Mouse (Mus musculus) telencephalon, adult 2 months (tissue): ENCODE measurements around the gene Cd300lg.

Experiments used
- DNase-seq: peaks from one replicate; pipeline ENCODE4 v3.0.0-alpha.2; 2011; ENCODE audit warnings: low read depth, low spot score

Gene Cd300lg

GRCm38 (mm10) chr11:102041350-102041949 is at the start of gene Cd300lg:
TSS of gene Cd300lg (plus strand) at chr11:102041509.
- DNase-seq, result no peak

GRCm38 (mm10) chr11:101991813-101992212 is 49.5 kb upstream of the Cd300lg start:
- no peak for DNase-seq

- DNase-seq, result peak; percentile 70
Measured at GRCm38 (mm10) chr11:101992411-101992810, 48.9 kb upstream of the Cd300lg start.

- DNase-seq, result no peak
Measured at GRCm38 (mm10) chr11:101994100-101994499, 47.2 kb upstream of the Cd300lg start.

GRCm38 (mm10) chr11:101995938-101996337 is 45.4 kb upstream of the Cd300lg start:
- no peak for DNase-seq

- DNase-seq, result no peak
Measured at GRCm38 (mm10) chr11:101998258-101998657, 43.1 kb upstream of the Cd300lg start.

- DNase-seq, result no peak
Measured at GRCm38 (mm10) chr11:101999466-101999865, 41.8 kb upstream of the Cd300lg start.

GRCm38 (mm10) chr11:102004251-102004650 is 37.1 kb upstream of the Cd300lg start:
- no peak for DNase-seq

GRCm38 (mm10) chr11:102006271-102006670 is 35.0 kb upstream of the Cd300lg start:
- no peak for DNase-seq

GRCm38 (mm10) chr11:102006688-102007087 is 34.6 kb upstream of the Cd300lg start:
- DNase-seq, result no peak

- DNase-seq, result no peak
Measured at GRCm38 (mm10) chr11:102008372-102008771, 32.9 kb upstream of the Cd300lg start.

GRCm38 (mm10) chr11:102008954-102009637 is 32.2 kb upstream of the Cd300lg start:
- no peak for DNase-seq

- no peak for DNase-seq
Measured at GRCm38 (mm10) chr11:102010140-102010539, 31.2 kb upstream of the Cd300lg start.

- DNase-seq, result no peak
Measured at GRCm38 (mm10) chr11:102011510-102011909, 29.8 kb upstream of the Cd300lg start.

GRCm38 (mm10) chr11:102013201-102013600 is 28.1 kb upstream of the Cd300lg start:
- no peak for DNase-seq

GRCm38 (mm10) chr11:102015472-102015871 is 25.8 kb upstream of the Cd300lg start:
- no peak for DNase-seq

- no peak for DNase-seq
Measured at GRCm38 (mm10) chr11:102016136-102016535, 25.2 kb upstream of the Cd300lg start.

GRCm38 (mm10) chr11:102019736-102020135 is 21.6 kb upstream of the Cd300lg start:
- no peak for DNase-seq

GRCm38 (mm10) chr11:102021196-102021595 is 20.1 kb upstream of the Cd300lg start:
- no peak for DNase-seq

- no peak for DNase-seq
Measured at GRCm38 (mm10) chr11:102023406-102023805, 17.9 kb upstream of the Cd300lg start.

GRCm38 (mm10) chr11:102024084-102024758 is 17.1 kb upstream of the Cd300lg start:
- no peak for DNase-seq

- no peak for DNase-seq
Measured at GRCm38 (mm10) chr11:102024875-102025274, 16.4 kb upstream of the Cd300lg start.

GRCm38 (mm10) chr11:102025354-102025753 is 16.0 kb upstream of the Cd300lg start:
- no peak for DNase-seq
